Mouse (Mus musculus): ENCODE results near the gene Snx17.

- TF ChIP-seq CTCF (IDR thresholded peaks at IDR 0.05; ENCODE audit: low read depth) (no peak), EP300 (optimal IDR thresholded peaks at IDR 0.05) (no peak)
Observed at GRCm38 (mm10) chr5:31193631-31194281, 729 bp downstream of the Snx17 start.

Measured in stomach, postnatal 0 days (tissue).